Mouse (Mus musculus) thymus, adult 2 months (tissue): ENCODE data around the gene Mindy3.

ENCODE experiments used
- CTCF ChIP-seq: fragments of 200-500 bp; IDR thresholded peaks from 2 replicates; pipeline ENCODE4 v1.5.1; 2012; ENCODE audit warnings: mild to moderate bottlenecking, control low read depth, low read length, moderate library complexity, borderline replicate concordance; ENCODE audit not compliant: control insufficient read depth, poor library complexity, insufficient read depth; ENCODE audit errors: extremely low read depth
- POLR2A ChIP-seq: fragments of 200-500 bp; IDR thresholded peaks from 2 replicates; pipeline ENCODE4 v1.6.1; 2012; ENCODE audit warnings: mild to moderate bottlenecking, low read length, control low read depth, moderate library complexity; ENCODE audit not compliant: control insufficient read depth, poor library complexity, insufficient read depth; ENCODE audit errors: extremely low read depth

- TF ChIP-seq CTCF = no peak
- TF ChIP-seq POLR2A = no peak
Measured at GRCm38 (mm10) chr2:12308466-12308865, 110.8 kb downstream of the Mindy3 start.
